Mouse (Mus musculus) layer of hippocampus, postnatal 36 days (tissue): ENCODE data around the gene Olfr1263. TPM values are rescaled to one million over a fixed set of nuclear protein-coding genes. Genes with fewer than 3 reads are reported as not detected.

Source experiments
- DNase-seq, 2 experiments: peaks; one replicate each; pipeline ENCODE4 v3.0.0; 2022
- total RNA-seq, 2 experiments: library from RNA; stranded (reverse); gene quantifications; 2 replicates each; pipeline ENCODE4 v1.2.3; 2021

The Olfr1263 gene
- total RNA-seq, result not detected

GRCm38 (mm10) chr2:90011831-90012230 lies at the start of gene Olfr1263:
Gene Olfr1263 (plus strand): TSS chr2:90012131.
- DNase-seq, result no peak

DNA sequence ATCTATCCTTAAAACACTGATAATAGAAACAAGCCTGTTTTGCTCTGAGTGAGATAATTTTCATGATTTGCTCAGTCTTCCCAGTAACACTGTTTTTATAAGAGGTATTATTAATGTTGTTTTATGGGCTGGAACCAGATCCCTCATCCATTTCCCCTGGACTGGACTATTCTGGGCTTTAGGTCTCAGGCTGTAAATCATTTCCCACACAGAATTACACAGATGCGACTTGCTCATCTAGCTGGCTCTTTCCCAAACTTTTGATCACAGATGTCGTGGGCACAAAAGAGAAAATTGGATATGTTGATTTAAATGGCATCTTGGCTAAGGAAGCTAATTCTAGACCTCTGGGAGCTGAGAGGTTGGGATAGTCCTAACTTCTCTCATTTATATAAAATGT lies 37.7 kb upstream of the Olfr1263 start, which contains the start of gene Olfr1260:
Gene Olfr1260, plus strand, starts transcription at position 157 of the 400 bp plus-strand sequence.
- peak in 1 of 2 experiments; percentile 18 for DNase-seq

- no peak for DNase-seq
Observed at GRCm38 (mm10) chr2:89977709-89978108, 34.2 kb upstream of the Olfr1263 start.

GRCm38 (mm10) chr2:89990921-89991320 lies 21.0 kb upstream of the Olfr1263 start, which contains the start of gene Olfr1261:
Gene Olfr1261 (plus strand): TSS chr2:89991221.
- DNase-seq, result no peak

DNA sequence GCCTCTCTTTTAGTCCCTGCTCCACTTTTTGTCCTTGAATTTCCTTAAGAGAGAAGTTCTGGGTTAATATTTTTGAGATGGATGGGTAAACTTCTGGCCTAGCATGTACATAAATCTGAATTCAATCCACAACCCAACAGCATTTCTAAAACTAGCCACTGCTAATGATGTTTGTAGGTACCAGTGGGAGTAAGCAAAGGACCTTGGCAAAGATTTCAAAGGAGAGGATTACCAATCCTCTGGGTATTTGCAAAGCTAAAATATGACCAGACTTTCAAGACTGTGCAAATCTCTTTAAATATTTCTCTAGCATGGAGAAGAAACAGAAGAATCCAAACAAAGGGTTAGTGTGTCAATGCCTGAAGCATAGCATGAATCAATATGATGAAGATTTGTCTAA lies 12.1 kb upstream of the Olfr1263 start, which contains the start of gene Olfr1262:
Gene Olfr1262, plus strand, starts transcription at position 301 of the 400 bp plus-strand sequence.
- no peak for DNase-seq

- no peak for DNase-seq
Observed at GRCm38 (mm10) chr2:90025477-90025876, 13.5 kb downstream of the Olfr1263 start, which contains the start of gene Olfr1264. Gene Olfr1264 (minus strand): TSS chr2:90025577.

GRCm38 (mm10) chr2:90035037-90035436 lies 23.1 kb downstream of the Olfr1263 start, which contains the start of gene Olfr1265:
Gene Olfr1265 (plus strand): TSS chr2:90035337.
- no peak for DNase-seq

- DNase-seq, result no peak
Observed at GRCm38 (mm10) chr2:90063494-90063893, 51.6 kb downstream of the Olfr1263 start, which contains the start of gene Olfr140. Gene Olfr140 (minus strand): TSS chr2:90063594.

Other genes starting within 250 kb of the Olfr1263 start
- not detected for gene Olfr1254, start 218.5 kb upstream of the Olfr1263 start, total RNA-seq
- gene Olfr1255, start 200.1 kb upstream of the Olfr1263 start, total RNA-seq, result not detected
- under 1 TPM in 1 of 2 experiments, not detected in 1; 0.05 TPM for gene Olfr1256, start 170.6 kb upstream of the Olfr1263 start, total RNA-seq
- gene Olfr48, start 163.9 kb upstream of the Olfr1263 start, total RNA-seq, result not detected
- gene Olfr1257, start 133.7 kb upstream of the Olfr1263 start, total RNA-seq, result not detected
- not detected for gene Olfr1258, start 84.8 kb upstream of the Olfr1263 start, total RNA-seq
- not detected for gene Olfr1259, start 63.5 kb upstream of the Olfr1263 start, total RNA-seq
- not detected for gene Olfr1260, start 37.8 kb upstream of the Olfr1263 start, total RNA-seq
- gene Olfr1261, start 20.9 kb upstream of the Olfr1263 start, total RNA-seq, result not detected
- not detected for gene Olfr1262, start 12.0 kb upstream of the Olfr1263 start, total RNA-seq
- not detected for gene Olfr1264, start 13.4 kb downstream of the Olfr1263 start, total RNA-seq
- gene Olfr1265, start 23.2 kb downstream of the Olfr1263 start, total RNA-seq, result not detected
- gene Olfr140, start 51.5 kb downstream of the Olfr1263 start, total RNA-seq, result not detected
- gene Olfr1269, start 109.3 kb downstream of the Olfr1263 start, total RNA-seq, result not detected
- gene Olfr32, start 130.2 kb downstream of the Olfr1263 start, total RNA-seq, result not detected
- not detected for gene Olfr1270, start 141.0 kb downstream of the Olfr1263 start, total RNA-seq
- gene Olfr1506, start 212.4 kb downstream of the Olfr1263 start, total RNA-seq, result under 1 TPM in 1 of 2 experiments, not detected in 1; 0.22 TPM
- gene Olfr142, start 245.5 kb downstream of the Olfr1263 start, total RNA-seq, result not detected